Mouse (Mus musculus): ENCODE data around the gene Psors1c2.

DNA sequence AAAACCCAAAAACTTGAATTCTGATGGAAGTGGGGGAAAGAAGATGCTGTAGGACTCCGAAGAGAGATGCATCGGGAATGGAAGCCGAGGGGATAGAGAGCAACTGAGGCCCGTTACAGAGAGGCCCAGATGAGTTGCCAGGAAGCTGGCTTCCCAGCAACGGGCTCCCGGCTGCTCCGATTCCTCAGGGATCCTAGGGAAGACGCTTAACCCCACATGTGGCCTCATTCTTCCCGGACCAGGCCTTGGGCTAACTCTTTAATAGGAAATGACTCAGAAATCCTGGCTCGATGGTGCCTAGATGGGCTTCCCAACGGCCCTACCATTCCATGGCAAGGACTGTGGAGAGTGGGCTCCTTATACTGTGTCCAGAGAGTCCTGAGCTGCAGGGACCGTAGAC lies 15.5 kb upstream of the Psors1c2 start:
- TF ChIP-seq USF1 (IDR thresholded peaks at IDR 0.05; ENCODE audit: low read depth) (no peak), CTCF (IDR thresholded peaks at IDR 0.05; ENCODE audit: control insufficient read depth, insufficient read depth, insufficient read length) (no peak), FOSL1 (IDR thresholded peaks at IDR 0.05; ENCODE audit: insufficient read depth, low read length, poor library complexity, severe bottlenecking) (no peak), MYOD1 (IDR thresholded peaks at IDR 0.05; ENCODE audit: control insufficient read depth, insufficient read length, low read depth) (no peak), MYOG (IDR thresholded peaks at IDR 0.05; ENCODE audit: control insufficient read depth, extremely low read depth, insufficient read length) (no peak), CEBPB (IDR thresholded peaks at IDR 0.05; ENCODE audit: low read depth) (no peak), MAX (IDR thresholded peaks at IDR 0.05) (no peak)
